Mouse (Mus musculus) kidney, postnatal 4 days (tissue): ENCODE measurements at regions not wholly inside any gene's neighbourhood (a gene's known extent, or its start where the extent isn't known, plus 50 kb on each side); places are given as distances from the start of the nearest gene placed in this dataset.

Experiments used
- DNase-seq, 2 experiments: peaks; one replicate each; pipeline ENCODE4 v3.0.0; 2021; ENCODE audit warnings: mixed read lengths in 2 of 2

DNA sequence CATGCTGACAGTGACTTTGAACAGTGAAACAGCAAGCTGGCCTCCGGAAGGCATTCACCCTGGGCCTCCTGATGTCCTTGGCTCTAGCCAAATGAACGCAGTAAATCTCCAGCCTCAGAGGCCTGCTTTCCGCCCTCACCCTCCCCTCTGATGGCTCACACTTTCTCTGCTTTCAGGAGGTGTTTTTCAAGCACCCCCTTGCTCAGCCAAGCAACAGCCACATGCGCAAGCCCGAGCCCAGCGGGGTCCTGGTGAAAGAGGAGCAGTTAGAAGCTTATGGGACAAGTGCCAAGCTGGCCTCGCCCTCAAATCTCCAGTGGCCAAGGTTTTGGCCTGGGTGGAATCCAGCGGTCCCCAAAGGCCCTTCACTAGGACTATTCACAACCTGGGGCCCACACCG lies 109.6 kb upstream of the Zbtb40 start:
- no peak for DNase-seq

DNA sequence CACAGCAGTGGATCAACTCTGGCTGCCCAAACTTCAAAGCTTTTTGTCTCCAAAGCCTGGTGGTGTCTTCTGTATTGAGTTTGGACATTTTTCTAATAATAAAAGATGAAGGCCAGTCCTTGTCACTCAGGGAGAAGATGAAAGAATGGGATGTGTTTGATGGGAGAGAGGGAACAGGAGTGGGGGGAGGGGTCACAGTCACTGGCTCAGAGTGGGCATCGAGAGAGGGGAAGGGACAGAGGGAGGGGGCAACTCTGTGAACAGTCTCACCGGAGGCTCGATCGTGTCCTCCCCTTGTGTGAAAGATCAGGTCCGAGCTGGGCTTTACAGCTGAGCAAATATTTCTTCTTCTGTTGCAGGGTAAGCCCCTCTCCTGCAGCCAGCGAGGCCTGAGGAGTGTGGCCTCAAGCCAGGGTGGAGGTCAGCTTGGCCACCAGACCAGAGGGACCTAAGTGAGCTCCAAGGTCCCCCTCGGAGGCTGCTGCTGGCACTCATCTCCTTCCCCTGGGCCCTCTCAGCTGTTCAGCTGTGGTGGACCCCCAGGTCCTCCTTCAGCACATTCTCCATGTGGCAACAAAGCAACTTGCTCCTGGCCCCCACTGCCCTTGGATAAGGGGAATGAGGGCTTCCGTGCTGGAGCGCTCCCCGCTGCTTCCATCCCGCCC lies 108.0 kb upstream of the Zbtb40 start:
- DNase-seq: no peak

DNA sequence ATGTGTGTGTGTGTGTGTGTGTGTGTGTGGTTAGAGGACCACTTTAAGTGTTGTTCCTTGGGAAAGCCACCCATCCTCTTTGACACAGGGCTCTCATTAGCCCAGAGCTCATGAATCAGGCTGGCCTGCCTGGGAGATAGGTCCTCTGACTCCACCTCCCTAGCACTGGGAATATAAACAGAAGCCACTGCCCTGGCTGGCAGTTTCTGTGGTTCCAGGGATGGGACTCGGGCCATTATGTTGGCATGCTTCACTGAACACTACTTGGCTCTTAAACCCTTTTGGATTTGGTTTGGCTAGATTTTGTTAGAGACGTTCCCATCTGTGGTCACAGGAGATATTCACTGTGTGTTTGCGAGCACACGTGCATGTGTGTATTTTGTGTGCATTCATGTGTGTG lies 100.2 kb upstream of the Zbtb40 start:
- DNase-seq: no peak

DNA sequence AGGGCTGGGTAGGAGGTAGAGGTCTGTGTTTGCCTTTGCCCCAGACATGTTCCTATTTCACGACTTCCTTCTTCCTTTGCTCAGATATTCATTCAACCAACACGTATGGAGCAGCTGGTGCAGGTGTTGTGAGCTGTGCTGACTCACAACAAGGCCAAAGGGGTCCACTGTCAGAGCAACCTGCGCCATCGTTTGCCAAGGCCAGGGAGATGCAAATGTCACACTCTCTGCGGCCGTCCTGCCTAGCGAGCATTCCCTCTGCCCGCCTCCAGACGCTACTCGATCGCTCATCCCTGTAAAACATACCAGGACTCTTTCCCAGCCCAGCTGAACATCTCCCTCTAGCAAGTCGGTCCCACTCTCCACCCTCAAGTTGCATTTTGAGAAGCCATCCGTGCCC lies 99.2 kb upstream of the Zbtb40 start:
- DNase-seq: no peak

DNA sequence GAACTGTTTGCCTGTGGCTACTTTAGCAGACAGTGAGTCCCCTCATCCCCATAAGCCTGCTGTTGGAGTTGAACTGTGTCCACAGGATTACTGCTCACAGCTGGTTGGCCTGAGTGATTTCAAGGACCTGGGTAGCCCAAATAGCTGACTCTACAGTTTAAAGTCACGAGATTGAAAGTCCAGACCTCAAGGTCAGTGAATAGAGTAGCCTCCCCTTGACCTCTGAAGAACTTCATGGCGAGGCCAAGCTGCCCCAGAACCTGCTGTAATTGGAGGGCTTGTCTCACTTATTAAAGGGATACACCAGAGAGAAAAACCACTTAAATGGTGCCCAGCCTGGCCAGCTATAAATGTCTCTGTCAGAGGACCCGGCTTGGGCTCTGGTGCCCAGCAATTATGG lies 97.7 kb upstream of the Zbtb40 start:
- DNase-seq: no peak

DNA sequence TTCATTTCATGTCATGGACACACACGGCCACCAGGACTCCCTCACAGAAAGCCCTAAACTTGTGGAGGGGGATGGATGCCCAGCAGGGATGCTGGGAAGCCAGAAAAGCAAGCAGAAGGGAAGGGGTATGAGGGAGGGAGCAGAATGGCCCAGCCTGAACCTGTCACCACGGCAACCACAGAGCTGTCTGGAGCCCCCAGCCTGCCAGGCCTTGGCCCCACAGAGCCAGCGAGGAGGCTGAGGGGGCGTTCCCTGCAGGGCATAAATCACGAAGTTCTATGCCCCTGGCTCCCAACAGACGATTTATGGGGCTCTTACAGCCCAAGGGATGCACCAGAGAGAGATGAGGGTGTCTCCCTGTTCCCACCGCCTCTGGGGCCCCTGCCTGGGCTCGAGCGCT lies 93.7 kb upstream of the Zbtb40 start:
- DNase-seq: peak in 1 of 2 experiments; percentile 51

DNA sequence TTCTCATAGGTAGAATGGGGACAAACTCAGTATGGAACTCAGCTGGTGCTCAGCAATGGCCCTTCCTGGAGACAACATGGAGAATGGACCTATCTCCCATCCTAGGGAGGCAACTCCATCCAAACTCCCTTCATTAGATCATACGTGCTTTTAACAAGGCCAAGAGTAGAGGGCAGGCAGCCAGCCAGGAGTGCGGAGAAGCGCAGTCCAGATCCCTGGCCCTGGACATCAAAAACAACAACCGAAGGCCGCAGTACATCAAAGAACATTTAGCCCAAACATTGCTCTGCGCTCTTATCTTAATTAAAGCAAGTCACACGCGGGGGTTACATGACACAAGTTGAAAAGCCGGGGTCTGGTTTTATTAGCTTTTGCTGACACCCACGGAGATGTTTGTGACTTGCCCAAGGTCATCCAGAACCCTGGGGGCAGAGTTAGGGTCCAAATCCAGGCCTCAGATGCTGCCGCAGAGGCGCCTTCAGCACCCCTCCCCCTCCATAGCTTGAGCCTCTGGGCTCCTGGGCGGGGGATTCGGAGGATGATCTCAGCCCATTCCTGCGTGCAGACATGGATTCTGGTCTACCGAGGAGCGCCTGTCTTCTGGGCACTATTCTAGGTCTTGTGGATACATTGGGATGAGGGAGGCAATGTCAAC lies 90.6 kb upstream of the Zbtb40 start:
- peak in 1 of 2 experiments; percentile 54 for DNase-seq

DNA sequence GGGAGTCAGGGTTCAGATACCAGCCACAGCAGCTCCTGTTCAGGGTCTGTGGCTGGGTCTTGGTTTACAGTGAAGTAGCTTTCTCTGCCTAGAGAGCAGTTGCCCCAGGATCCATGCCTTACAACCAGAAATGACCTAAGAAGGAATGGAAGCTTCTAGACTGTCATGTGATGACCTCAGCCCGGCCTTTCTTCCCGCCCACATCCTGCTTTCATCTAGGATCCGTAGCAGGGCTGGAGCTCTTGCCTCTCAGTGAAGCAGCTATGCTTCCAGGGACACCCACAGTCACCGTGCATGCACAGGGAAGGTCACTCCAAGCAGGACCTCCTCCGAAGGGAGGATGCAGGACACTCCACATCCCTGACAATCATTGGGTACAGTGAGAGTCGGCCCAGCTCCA lies 89.5 kb upstream of the Zbtb40 start:
- peak in 1 of 2 experiments; percentile 55 for DNase-seq

DNA sequence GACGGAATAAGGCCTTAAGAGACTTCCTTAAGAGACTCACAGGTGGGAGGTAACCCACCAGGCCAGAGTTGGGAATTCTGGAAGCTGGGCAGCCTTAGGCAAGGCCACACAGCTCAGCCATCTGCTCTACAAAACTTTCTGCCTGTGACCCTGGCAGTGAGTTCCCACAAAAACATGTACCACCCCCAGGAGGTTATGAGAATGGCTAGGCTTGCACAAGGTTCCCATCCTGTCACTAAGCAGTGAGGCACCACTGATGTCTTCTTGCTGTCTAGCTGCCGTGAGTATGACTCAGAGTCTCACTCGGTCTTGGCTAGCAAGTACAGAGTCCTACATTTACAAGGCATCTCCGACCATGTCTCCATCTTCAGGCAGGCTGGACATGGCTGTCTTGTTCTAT lies 87.7 kb upstream of the Zbtb40 start:
- no peak for DNase-seq

DNA sequence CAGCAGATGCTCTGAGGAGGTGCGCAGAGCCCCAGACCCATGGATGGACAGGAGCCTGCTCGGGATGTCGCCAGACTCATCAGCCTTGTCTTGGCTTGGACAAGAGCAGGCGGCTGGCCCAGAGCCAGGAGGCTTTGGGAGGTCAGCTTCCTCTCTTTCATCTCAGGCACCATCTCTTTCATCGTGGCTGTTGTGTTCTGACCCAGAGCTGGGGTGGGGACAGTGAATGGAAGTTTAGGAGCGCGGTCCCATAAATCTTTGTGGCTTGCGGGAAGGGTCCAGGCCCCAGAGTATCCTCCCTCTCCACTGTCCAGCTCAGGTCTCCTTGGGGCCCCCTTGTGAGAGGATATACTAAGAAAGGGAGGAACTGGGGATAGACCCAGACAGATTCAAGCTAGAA lies 87.2 kb upstream of the Zbtb40 start:
- peak; percentile 80 to 85 for DNase-seq

DNA sequence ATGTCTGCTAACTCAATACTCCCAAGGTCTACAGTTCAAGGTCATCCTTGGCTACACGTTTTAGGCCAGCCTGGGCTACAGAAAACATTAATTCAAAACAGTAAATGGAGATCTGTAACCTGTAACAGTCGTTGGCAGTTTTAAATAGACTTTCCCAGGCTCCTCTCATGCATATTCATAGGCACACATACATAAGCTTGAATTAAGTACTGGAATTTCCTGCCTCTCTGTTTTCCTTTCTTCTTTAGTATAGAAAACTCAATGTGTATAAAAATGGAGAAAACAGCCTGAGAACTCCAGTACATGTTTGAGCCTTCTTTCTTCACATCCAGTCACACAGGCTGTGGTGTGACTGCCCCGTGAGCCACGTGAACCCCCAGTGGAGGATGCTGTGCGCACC lies 86.0 kb upstream of the Zbtb40 start:
- DNase-seq: no peak

DNA sequence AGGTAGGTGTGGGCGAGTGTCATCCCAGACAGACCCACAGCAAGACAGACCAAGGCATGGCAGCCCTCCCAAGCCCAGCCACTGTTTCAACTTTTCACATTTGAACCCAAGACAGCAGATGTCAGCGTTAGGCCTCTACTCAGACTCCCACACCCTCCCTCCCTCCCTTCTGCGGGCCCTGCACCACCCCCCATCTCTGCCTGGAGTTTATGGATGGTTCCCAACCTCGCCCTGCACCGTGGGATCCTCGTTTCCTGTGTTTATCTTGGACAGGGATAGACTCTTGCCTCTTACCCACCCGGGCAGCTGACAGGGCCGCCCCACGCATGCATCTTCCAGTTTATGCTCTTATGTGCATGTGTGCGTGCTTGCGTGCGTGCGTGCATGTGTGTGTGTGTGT lies 85.2 kb upstream of the Zbtb40 start:
- DNase-seq: peak; percentile 56 to 73

DNA sequence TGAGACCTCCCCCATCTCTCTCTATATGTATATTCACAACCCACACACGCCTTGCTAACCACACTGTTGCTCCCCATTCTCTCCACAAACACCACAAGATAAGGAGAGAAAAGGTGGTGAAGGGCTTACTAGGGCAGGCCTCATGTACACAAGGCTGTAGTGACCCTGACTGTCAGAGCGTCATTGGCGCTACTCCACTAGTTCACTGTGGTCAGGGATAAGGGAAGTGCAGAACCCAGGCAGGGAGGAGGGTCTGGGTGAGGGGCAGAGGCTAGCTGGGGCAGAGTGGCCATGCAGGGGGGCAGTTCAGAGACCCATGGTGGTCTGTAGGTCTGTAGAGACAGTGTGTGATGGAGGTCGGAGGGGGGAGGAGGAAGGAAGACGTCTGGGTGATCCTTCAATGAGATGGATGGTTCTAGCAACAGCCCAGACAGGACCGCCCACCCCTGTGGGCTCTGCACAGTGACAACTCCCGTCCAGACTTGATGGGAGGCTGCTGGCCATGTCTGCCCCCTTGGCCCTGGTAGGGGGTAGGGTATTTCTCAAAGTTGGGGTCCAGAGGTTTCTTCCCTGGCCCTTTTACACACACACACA lies 82.1 kb upstream of the Zbtb40 start:
- DNase-seq: peak in 1 of 2 experiments; percentile 36

DNA sequence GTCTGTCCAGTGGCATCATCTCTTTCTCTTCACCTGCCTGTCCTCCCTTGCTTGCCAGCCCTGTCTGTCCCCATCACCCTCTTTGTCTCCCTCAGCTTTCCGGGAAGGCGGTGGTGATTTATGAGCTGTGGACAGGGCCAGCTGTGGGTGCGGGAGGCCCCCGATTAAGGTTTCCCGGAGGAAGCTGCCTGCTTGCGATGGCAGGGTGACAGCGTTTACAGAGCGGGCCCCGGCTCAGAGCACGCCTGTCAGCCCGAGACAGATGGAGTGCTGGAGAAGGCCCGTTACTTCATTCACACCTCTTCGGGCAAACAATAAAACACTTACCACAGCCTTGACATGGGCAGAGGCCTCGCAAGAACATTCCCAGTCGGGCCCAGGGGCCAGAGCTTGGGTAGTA lies 79.6 kb upstream of the Zbtb40 start:
- DNase-seq: peak; percentile 56 to 64

DNA sequence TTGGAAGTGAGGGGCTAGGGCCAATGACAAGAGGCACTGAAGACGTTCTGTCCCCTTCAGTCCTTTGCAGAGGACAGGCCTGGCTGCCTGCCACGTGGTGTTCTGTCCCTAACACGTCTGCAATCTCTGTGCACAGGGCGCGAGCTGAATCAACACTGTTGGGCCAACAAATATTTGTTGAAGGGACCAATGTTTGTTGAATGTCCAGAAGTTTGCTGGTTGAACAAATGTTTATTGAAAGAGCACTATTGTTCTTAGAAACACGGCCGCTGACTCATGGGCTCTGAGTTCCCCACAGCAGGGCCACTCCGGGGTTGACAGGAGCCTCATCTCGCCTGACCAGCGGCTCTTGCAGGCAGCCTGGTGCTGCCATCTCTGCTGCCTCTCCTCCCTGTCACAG lies 73.1 kb upstream of the Zbtb40 start:
- DNase-seq: no peak

DNA sequence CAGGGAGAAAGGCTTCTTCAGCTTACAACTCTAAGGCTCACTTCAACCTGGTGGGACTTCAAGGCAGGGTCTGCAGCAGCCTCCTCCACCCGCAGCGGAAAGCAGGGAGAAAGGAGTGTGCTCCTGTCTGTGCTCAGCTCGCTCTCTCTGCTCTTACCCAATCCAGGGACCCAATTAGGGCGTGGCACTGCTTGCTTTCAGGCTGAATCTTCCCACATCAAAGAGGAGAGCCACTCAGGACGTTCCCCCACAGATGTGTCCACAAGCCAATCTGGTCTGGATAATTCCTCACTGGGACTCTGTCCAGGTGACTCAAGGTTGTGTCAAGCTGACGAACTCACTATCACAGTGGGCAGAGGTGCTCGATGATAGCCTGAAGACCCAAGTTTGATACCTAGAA lies 72.0 kb upstream of the Zbtb40 start:
- DNase-seq: no peak

DNA sequence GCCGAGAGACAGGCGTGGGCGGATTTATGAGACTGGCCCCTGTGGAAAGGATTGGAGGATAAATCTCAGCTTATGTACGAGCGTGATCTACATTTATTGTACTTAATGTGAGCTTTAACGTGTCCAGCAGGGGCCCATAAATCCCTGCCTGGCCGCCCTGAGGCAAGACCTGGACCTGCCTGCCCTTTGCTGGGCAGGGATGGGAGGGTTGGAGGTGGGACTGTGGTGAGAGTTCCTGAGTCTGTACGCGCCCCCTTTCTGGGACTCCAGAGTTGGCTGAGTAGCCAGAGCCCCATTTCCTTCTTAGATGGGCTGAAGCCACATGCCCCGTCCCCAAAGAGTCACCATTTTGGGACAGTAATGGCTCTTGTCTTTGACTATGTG lies 69.7 kb upstream of the Zbtb40 start:
- DNase-seq: peak; percentile 35 to 51

DNA sequence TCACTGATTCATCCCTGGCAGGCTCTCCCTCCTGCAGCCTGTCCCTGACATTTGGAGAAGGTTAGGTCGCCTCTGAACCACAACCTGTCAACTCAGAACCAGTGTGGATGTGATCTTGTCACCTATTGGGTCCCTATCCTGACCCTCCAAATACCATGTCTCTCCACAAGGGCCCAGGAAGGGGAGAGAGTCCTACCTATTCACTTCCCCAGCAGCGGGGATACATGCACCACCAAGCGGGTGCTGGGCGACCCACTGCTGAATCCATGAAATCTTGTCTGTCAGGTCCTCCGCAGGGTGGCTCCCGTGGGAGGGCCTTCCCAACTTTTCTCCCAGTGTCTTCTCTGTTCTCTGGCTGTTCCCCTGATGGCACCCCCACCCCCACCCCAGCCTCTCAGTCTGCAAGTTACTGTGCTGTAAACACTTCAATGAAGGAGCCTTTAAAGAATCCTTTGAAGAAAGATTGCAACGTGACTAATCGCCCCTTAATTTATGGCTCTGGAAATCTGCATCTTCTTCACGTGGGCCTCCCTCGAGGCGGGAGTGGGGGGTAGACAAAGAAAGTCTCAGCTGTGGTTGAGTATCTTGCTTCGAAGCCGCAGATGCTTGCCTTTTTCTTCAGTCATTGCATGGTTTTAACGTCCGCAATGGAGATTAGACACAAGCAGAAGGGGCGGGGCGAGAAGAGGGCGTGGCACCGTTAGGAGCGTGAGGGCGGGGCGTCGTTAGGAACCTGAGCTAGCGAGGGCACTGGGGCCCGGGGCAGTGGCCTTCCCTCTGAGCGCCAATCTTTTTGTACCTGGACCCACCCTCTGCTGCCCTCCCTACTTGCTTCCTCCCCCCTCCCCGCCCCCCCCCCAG lies 69.1 kb upstream of the Zbtb40 start:
- peak; percentile 91 to 93 for DNase-seq

DNA sequence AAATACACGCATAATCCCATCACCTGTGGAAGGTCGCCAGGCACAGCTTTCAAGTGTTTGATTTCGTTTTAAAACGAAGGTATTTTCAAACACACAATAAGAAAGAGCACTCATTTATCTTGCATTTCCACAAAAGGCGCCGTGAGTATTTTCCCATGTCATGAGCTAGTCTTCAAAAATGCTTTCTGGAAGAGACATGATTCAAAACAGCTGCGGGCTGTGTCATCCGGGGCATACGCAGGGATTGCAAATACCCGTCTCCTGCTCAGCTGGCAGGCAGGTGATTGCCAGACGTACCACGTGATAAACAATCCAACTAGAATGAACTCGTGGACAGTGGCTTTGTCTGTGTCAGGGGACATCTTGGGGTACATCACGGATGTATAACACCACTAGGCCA lies 66.5 kb upstream of the Zbtb40 start:
- no peak for DNase-seq

DNA sequence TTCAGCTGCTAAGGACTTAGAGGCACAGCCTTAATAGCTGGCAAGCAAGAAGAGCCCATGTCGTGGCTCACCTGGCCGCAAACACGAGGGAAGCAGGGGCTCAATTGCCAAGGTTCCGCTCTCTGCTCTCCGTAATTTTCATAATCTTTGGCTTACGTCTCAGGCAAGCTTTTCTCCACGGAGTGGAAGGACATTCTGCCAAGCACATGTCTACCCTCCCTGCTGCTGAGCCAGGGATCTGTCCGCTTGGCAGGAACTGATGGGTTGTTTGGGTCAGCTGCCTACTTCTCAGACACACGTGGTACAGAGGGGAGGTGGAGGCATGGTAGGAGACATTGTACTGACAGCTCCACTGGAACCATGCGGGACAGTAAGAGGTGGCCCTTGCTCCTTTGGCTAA lies 61.7 kb upstream of the Zbtb40 start:
- no peak for DNase-seq

DNA sequence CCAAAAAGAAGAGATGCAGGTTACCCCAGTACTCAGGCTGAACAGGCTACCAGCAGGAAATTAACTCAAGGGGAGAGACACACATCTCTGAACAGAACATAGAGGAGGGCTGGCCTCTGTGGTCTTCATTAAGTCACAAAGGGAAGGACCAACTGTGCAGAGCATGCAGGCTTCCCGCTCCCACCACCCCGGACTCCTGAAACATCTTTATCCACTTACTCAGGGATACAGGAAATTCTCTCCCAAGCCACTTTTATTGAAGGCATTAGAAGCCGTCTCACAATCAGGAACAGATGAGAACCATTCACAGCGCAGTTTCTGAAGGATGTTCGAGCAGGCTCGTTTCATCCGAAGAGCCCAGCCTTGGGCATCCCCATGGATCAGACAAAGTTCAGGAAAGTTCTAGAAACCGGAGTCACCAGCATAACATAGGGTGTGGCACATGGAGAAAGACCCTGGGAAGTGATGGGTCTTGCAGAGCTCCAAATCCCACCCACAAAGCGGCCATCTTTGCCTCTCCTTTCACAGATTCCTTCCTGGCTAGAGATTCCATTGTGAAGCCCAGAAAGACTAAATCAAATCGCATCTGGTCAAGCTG lies 55.9 kb upstream of the Zbtb40 start:
- DNase-seq: no peak

DNA sequence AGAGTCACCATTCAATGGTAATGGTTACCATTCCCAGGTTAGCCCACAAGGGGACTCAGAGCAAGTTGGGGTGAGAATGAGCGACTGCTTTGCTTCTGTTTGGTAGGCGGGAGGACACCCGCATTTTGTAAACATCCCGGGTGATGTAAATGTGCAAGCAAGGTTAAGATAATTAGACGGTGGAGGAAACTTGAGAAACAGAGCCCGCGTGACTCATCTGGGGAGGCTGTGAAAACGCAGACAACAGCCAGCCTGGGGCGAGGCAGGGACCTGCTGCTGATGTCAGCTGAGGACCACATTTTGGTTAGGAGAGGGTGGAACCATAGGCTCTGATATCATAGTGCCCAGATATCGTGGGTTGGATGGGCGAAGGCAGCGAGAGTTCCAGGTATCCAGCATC lies 52.6 kb upstream of the Zbtb40 start:
- DNase-seq: no peak

DNA sequence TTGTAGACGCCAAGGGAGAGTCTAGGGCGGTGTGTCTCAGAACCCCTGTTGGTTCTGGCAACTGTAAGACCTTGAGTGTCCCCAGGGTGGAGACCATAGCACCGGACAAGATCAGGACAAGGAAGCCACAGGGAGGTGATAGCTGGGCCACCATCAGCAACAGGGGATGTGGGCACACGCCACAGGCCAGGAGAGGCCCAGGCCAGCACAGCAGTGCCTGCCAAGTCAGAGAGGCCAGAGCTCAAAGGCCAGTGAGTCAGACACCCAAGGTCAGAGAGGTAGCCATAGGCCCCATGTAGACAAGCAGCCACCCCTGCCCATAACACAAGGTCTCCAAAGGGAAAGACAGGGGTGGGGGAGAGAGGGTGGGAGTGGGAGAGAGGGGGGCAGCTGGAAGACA lies 52.2 kb upstream of the Zbtb40 start:
- DNase-seq: no peak
